16 mouse cellular contexts compared by ENCODE assay signal in the genomic region with DNA sequence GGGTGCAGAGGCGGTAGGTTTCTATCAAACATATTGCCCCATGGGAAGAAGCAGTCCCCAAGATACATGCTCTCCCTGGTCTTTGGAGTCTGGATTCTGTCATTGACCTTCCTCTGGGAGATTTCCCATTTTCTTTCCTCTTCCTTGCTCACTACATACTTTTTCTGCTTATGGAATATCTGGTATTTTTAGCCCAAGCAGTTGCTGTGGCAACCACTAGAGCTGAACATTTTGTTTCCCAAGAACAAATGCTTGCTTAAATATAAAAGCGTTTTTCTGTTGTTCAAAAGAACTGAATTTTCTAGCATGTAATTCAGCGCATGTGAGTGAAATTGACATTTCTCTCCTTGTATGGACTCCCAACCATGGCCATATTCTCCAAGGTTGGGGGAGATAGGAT.
DNase-seq lines count a peak whose midpoint lies in the region; TF ChIP-seq lines count a peak whose summit lies in the region.
"Had no signal": no experiment of that assay in that cellular context is flagged by ENCODE, and none has a peak within 500 bp of the region (broad histone marks: within the 10 kb centered on the region; RNA-seq: fewer than 3 reads in every experiment).

No protein-coding gene starts in this region.

- no peak for TF ChIP-seq POLR2A in brain, embryonic 14.5 days (IDR thresholded peaks at IDR 0.05; ENCODE audit: borderline replicate concordance, extremely low read depth, insufficient read depth, insufficient read length, poor library complexity, severe bottlenecking)
- TF ChIP-seq POLR2A in cortical plate, adult 2 months (IDR thresholded peaks at IDR 0.05; ENCODE audit: extremely low read depth, insufficient read depth, low read length) = no peak

- DNase-seq in left cerebral cortex, adult 11 months (ENCODE audit: low spot score) = peak; percentile 58
- no peak for DNase-seq in left cerebral cortex, postnatal 4 days
- DNase-seq in brain, embryonic 14.5 days (ENCODE audit: low read depth) = peak; percentile 20
- peak; percentile 70 to 86 for DNase-seq in left cerebral cortex, postnatal 25 days (ENCODE audit: low spot score in 2 of 2)
- DNase-seq in adrenal gland, postnatal 10 days = no peak
- DNase-seq in kidney, adult 11 months = no peak
- DNase-seq: cerebellum, adult 9-11 months; gastrocnemius, postnatal 36 days; heart, postnatal 4 days; kidney, postnatal 25 days; lung, adult 2 months; thymus, postnatal 14 days had no signal

- peak overlapping the region; percentile 61 for H3K27ac ChIP-seq in cortical plate, adult 2 months (ENCODE audit: insufficient read depth, low read length)
- H3K27ac ChIP-seq: embryonic facial prominence, embryonic 12.5 days; stomach, embryonic 15.5 days had no signal

- H3K4me3 ChIP-seq in cortical plate, adult 2 months (ENCODE audit: insufficient read depth, low read length) = no peak overlapping the region
- H3K4me3 ChIP-seq: embryonic facial prominence, embryonic 12.5 days; megakaryocyte, embryonic 14.5 days; stomach, embryonic 15.5 days had no signal

- no peak for TF ChIP-seq CTCF in brain, embryonic 14.5 days (IDR thresholded peaks at IDR 0.05; ENCODE audit: borderline replicate concordance, extremely low read depth, insufficient read depth, insufficient read length)
- TF ChIP-seq CTCF in cortical plate, adult 2 months (IDR thresholded peaks at IDR 0.05; ENCODE audit: extremely low read depth, insufficient read depth, low read length) = no peak

- intact Hi-C loops in left cerebral cortex, postnatal 4 days (cut with DNase I) = loop anchor here (5.0 kb wide), 1 partner anchor 226 kb away; a partner anchor contains a TSS
- intact Hi-C loops in left cerebral cortex, postnatal 25 days (cut with DNase I) = loop anchor here (1.0 to 10.0 kb wide), 7 partner anchors 97 to 431 kb away; no protein-coding TSS in a partner anchor

- H3K4me1 ChIP-seq in cortical plate, adult 2 months (ENCODE audit: control insufficient read depth, insufficient read depth, low read length) = peaks cover 15% of the 10 kb centered on the region
- H3K4me1 ChIP-seq: embryonic facial prominence, embryonic 12.5 days; megakaryocyte, embryonic 14.5 days; stomach, embryonic 15.5 days had no signal

Comparison
In these comparisons a context has a peak if more than half of its experiments do, and no peak if none do; other contexts are left out.
1. DNase-seq: peak in left cerebral cortex, adult 11 months (single experiment), brain, embryonic 14.5 days (single experiment) and left cerebral cortex, postnatal 25 days (2 of 2); none in left cerebral cortex, postnatal 4 days (single experiment), adrenal gland, postnatal 10 days (single experiment) and kidney, adult 11 months (single experiment).